Mouse (Mus musculus): Measurements from ENCODE around the gene Pald1. TPM values are rescaled to one million over a fixed set of nuclear protein-coding genes. Genes with fewer than 3 reads are reported as not detected.

The Pald1 gene
- 11.6 and 13.5 TPM in 2 replicates for polyA plus RNA-seq (2012; rRNA removed)

GRCm38 (mm10) chr10:61383021-61383714 is at the start of gene Pald1:
Pald1 (minus strand) TSS chr10:61383530.
- DNase-seq (ENCODE audit: extremely low spot score in 1 of 2, low spot score in 1 of 2): peak; percentile 54 to 59

- DNase-seq (ENCODE audit: extremely low spot score in 1 of 2, low spot score in 1 of 2): peak; percentile 56 to 87
Measured at GRCm38 (mm10) chr10:61431375-61431774, 48.0 kb upstream of the Pald1 start.

- no peak for DNase-seq (ENCODE audit: extremely low spot score in 1 of 2, low spot score in 1 of 2)
Measured at GRCm38 (mm10) chr10:61429043-61429442, 45.7 kb upstream of the Pald1 start.

GRCm38 (mm10) chr10:61428416-61428815 is 45.1 kb upstream of the Pald1 start:
- DNase-seq (ENCODE audit: extremely low spot score in 1 of 2, low spot score in 1 of 2): no peak

- DNase-seq (ENCODE audit: extremely low spot score in 1 of 2, low spot score in 1 of 2): no peak
Measured at GRCm38 (mm10) chr10:61427951-61428350, 44.6 kb upstream of the Pald1 start.

GRCm38 (mm10) chr10:61426251-61426757 is 43.0 kb upstream of the Pald1 start:
- DNase-seq (ENCODE audit: extremely low spot score in 1 of 2, low spot score in 1 of 2): no peak

- no peak for DNase-seq (ENCODE audit: extremely low spot score in 1 of 2, low spot score in 1 of 2)
Measured at GRCm38 (mm10) chr10:61425047-61425446, 41.7 kb upstream of the Pald1 start.

GRCm38 (mm10) chr10:61424500-61424899 is 41.2 kb upstream of the Pald1 start:
- DNase-seq (ENCODE audit: extremely low spot score in 1 of 2, low spot score in 1 of 2): no peak

GRCm38 (mm10) chr10:61423289-61423688 is 40.0 kb upstream of the Pald1 start:
- no peak for DNase-seq (ENCODE audit: extremely low spot score in 1 of 2, low spot score in 1 of 2)

GRCm38 (mm10) chr10:61422861-61423260 is 39.5 kb upstream of the Pald1 start:
- no peak for DNase-seq (ENCODE audit: extremely low spot score in 1 of 2, low spot score in 1 of 2)

GRCm38 (mm10) chr10:61420011-61420410 is 36.7 kb upstream of the Pald1 start:
- DNase-seq (ENCODE audit: extremely low spot score in 1 of 2, low spot score in 1 of 2): no peak

GRCm38 (mm10) chr10:61419146-61419545 is 35.8 kb upstream of the Pald1 start:
- DNase-seq (ENCODE audit: extremely low spot score in 1 of 2, low spot score in 1 of 2): no peak

- DNase-seq (ENCODE audit: extremely low spot score in 1 of 2, low spot score in 1 of 2): no peak
Measured at GRCm38 (mm10) chr10:61418131-61418900, 35.0 kb upstream of the Pald1 start.

- DNase-seq (ENCODE audit: extremely low spot score in 1 of 2, low spot score in 1 of 2): no peak
Measured at GRCm38 (mm10) chr10:61417672-61418071, 34.3 kb upstream of the Pald1 start, which contains the start of gene Nodal. Nodal (plus strand) TSS chr10:61417972.

- DNase-seq (ENCODE audit: extremely low spot score in 1 of 2, low spot score in 1 of 2): no peak
Measured at GRCm38 (mm10) chr10:61417046-61417445, 33.7 kb upstream of the Pald1 start.

GRCm38 (mm10) chr10:61416561-61416960 is 33.2 kb upstream of the Pald1 start:
- DNase-seq (ENCODE audit: extremely low spot score in 1 of 2, low spot score in 1 of 2): no peak

GRCm38 (mm10) chr10:61415890-61416289 is 32.6 kb upstream of the Pald1 start:
- no peak for DNase-seq (ENCODE audit: extremely low spot score in 1 of 2, low spot score in 1 of 2)

GRCm38 (mm10) chr10:61415240-61415639 is 31.9 kb upstream of the Pald1 start:
- DNase-seq (ENCODE audit: extremely low spot score in 1 of 2, low spot score in 1 of 2): no peak

GRCm38 (mm10) chr10:61412910-61413625 is 29.7 kb upstream of the Pald1 start:
- no peak for DNase-seq (ENCODE audit: extremely low spot score in 1 of 2, low spot score in 1 of 2)

- no peak for DNase-seq (ENCODE audit: extremely low spot score in 1 of 2, low spot score in 1 of 2)
Measured at GRCm38 (mm10) chr10:61410193-61410592, 26.9 kb upstream of the Pald1 start.

GRCm38 (mm10) chr10:61409776-61410175 is 26.4 kb upstream of the Pald1 start:
- DNase-seq (ENCODE audit: extremely low spot score in 1 of 2, low spot score in 1 of 2): no peak
